Mouse (Mus musculus) Patski (cell line): ENCODE measurements around the gene Sipa1l3. TPM values are rescaled to one million over a fixed set of nuclear protein-coding genes. Genes with fewer than 3 reads are reported as not detected.
A peak's percentile ranks its signal among the peaks of the same experiment; 100 is the strongest.

Source experiments
- ATAC-seq: fragments of 100-300 bp; one replicate; pipeline ENCODE4 v1.8.0; 2021
- CTCF ChIA-PET: fragments of 350-600 bp; sonication (Branson Sonifier 250); formaldehyde crosslinking; loops from one replicate; lab custom pipeline; 2022; ENCODE audit warnings: inconsistent platforms; lab: Charles Lee
- POLR2A ChIA-PET: fragments of 350-600 bp; sonication (Branson Sonifier 250); formaldehyde crosslinking; loops from one replicate; lab custom pipeline; 2022; ENCODE audit warnings: antibody characterized with exemption, inconsistent platforms; lab: Charles Lee
- DNase-seq: peaks from one replicate; pipeline ENCODE4 v3.0.0-alpha.2; 2011; ENCODE audit warnings: low read depth, low spot score
- H3K27me3 ChIP-seq: fragments of 371-371 bp; one replicate; pipeline ENCODE4 v1.5.1; 2021
- CTCF ChIP-seq: fragments of 100-300 bp; IDR thresholded peaks from one replicate; pipeline ENCODE4 v1.5.1; 2021
- in situ Hi-C: fragments of 300-500 bp; cut with MboI; formaldehyde crosslinking; loops from 3 replicates; pipeline ENCODE4 v1.11.1; 2018; ENCODE audit warnings: low pct_unique_long_range_greater_than_20kb, mixed read lengths
- polyA plus RNA-seq: library from polyadenylated mRNA; unstranded; gene quantifications from one replicate; pipeline ENCODE4 v1.2.3, GENCODE M21; 2021

The Sipa1l3 gene
- polyA plus RNA-seq, 1 experiment from 2014 or later = 27.2 TPM

DNA sequence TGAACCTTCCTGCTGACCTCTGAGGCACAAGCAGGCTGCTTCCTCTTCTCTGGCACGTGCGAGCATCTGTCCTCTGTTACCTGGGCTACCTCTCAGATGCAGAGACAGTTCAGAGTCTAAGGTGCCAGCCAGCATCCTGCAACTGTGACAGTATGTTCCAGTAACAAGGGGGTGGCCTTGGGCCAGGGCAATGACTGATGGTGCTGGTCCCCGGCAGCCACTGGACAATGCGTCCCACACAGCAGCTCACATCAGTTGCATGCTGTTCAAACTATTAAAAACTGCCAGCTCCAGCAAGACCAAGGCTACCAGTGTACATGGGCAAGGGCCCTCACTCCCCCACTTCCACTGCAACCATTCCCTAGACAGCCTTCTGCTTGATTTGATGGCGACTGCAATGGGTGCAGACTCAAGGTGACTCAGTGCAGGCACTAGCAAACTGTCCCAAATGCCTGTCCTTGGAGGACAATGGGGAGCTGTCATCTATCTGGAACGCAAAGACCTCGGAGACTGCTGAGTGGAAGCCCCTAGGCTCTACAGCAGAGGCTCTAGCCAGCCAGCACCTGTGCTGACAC lies 136.9 kb downstream of the Sipa1l3 start:
- ATAC-seq = no peak
- CTCF ChIA-PET = interaction anchor here (2.4 to 6.8 kb wide), 2 partner anchors 43 to 140 kb away, joined by 9 to 89 read pairs; partner anchors contain the start of gene Sipa1l3
- no peak for TF ChIP-seq CTCF
- no peak for DNase-seq
- POLR2A ChIA-PET = no interaction called here
- no peaks in the 10 kb centered on the region for H3K27me3 ChIP-seq
- in situ Hi-C loops = loop anchor here (5.0 kb wide), 2 partner anchors 71 to 141 kb away; no protein-coding TSS in a partner anchor

DNA sequence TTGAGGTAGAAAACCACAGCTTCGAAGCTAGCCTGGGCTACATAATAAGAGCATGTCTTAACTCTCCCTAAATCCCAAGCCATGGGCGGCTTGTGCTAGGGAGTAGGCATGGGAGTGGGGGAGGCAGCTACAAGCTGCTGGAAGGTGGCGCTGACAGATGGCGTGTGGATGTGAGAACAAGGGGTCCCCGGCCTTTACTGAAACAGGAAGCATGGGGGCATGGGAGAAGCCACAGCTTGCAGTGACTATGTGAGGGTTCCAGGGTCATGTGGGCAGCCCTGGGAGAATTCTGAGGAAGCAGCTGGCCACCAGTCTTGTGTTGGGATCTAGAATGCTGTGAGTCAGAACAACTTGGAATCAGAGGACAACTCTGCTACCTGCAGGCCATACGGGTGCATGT lies 144.4 kb downstream of the Sipa1l3 start:
- H3K27me3 ChIP-seq = no peaks in the 10 kb centered on the region
- no peak for TF ChIP-seq CTCF
- DNase-seq (no peak), ATAC-seq (no peak)
- ChIA-PET CTCF (interaction anchor here (1.2 kb wide), 1 partner anchor 18 kb away, joined by 5 read pairs; no protein-coding TSS in a partner anchor), POLR2A (interaction anchor here (0.6 to 1.1 kb wide), 2 partner anchors 27 to 64 kb away, joined by 3 to 4 read pairs; no protein-coding TSS in a partner anchor)
- in situ Hi-C loops = no loop called here

DNA sequence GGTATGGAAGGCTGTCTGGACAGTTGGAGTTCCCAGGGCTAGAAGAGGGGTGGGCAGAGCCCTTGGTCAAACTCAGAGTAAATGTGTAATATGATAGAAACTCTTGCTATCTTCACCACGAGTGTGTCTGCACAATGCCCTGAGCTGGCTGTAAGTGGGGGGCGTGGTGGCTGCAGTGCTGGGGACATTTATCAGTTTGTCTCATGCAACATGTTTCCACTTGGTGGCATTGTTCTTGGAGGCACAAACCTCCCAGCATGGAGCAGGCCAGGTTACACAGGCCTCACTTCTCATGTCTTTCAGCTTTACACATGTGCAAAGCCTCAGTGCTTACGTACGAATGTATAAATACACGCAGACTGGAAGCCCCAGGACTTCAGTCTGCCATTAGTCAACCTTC lies 146.3 kb downstream of the Sipa1l3 start:
- no peak for TF ChIP-seq CTCF
- POLR2A ChIA-PET = no interaction called here
- DNase-seq = no peak

DNA sequence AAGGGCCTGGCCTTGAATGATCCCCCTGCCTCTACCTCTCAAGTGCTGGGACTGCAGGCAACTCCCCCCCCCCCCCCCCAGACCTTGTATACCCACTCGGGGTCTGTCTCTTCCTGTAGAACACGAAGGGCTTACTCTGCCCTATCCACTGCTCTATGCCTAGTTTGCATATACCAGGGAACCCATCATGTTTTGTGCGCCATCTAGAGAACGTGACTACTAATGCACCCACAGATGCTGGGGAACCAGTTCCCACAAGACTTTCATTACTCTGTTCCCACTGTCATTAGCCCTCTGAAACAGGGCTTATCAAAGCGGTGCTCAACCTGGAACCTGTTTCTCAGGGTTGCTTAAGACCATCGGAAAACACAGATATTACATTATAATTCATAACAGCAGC lies 148.4 kb downstream of the Sipa1l3 start:
- in situ Hi-C loops = no loop called here
- POLR2A ChIA-PET = no interaction called here
- DNase-seq (no peak), ATAC-seq (no peak)
- no peak for TF ChIP-seq CTCF
- no peaks in the 10 kb centered on the region for H3K27me3 ChIP-seq
- CTCF ChIA-PET = no interaction called here

More for the DNA sequence above, 146.3 kb downstream of the Sipa1l3 start:
- ATAC-seq = no peak
- H3K27me3 ChIP-seq = no peaks in the 10 kb centered on the region
- in situ Hi-C loops = no loop called here
- CTCF ChIA-PET = no interaction called here

DNA sequence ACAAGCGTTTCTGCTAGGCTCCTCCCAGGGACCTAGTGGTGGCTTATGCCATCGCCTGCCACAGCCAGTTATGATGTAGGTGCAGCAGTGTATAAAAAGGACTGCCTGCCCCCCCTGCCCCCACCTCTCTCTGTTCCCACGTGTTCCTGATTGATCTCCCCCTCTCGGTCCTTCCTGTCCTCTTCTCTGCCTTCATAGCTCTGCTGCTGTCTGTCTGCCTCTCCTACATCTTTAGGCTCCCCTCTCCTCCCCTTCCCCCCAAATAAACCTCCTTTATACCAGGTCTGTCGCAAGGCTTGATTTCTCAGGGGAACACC lies 150.5 kb downstream of the Sipa1l3 start:
- ATAC-seq = no peak
- ChIA-PET POLR2A (no interaction called here), CTCF (no interaction called here)
- in situ Hi-C loops = no loop called here
- no peaks in the 10 kb centered on the region for H3K27me3 ChIP-seq
- TF ChIP-seq CTCF = no peak
- no peak for DNase-seq

DNA sequence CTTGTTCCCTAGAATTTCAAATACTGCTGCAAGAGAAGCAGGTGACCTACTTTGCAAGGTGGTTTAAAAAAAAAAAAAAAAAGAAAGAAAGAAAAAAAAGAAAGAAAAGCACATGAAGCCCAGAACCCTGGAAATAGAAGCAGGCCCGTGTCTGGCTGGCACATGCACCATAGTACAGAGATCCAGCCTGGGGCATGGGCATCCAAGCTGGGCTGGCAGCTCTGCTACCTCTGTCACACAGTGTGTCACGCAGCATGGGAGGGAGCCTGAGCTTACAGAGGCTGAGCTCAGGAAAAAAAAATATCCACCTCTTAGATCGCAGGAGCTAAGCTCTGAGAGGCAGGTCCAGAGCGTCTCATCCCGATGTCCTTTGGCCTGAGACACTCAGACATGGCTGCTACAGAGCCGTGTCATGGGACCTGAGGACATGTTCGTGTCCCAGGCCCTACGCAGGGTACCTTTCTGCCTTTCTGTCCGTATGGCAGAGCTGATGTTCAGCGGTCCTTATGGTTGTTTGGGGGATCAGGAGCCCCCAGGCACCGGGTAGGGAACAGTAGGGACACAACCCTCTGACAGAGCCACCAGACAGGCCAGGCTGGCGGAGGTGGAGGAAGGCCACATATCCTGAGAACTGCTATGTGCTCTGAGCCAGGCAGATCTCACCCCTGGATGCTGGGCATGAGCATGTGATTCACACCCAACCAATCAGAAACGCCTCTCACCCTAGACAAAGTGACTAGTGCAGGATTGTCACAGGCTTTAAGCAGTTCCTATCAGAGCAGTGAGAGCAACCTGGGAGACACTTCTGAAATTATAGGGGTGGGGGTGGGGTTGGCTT lies 151.1 kb downstream of the Sipa1l3 start:
- H3K27me3 ChIP-seq = no peaks in the 10 kb centered on the region
- DNase-seq = no peak
- in situ Hi-C loops = no loop called here
- POLR2A ChIA-PET = no interaction called here
- no peak for TF ChIP-seq CTCF
- CTCF ChIA-PET = no interaction called here
- ATAC-seq = no peak

DNA sequence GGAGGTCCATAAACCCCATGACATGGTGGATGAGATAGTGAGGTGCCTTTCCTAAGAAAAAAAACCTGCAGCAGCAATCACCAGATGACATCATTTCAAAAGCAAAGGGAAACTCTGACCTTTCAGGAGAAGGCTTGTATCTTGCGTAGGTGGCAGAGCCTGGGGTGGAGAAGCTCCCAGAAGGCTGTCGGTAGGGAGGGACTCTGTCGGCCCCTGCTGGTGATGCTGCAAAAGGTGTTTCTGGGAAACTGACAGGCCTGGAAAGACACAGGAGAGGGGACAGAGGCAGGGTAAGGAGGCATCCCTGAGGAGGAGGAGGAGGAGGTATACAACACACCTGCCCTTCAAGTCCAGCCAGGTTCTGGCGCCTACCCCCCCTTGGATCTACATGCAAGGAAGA lies 154.4 kb downstream of the Sipa1l3 start:
- ChIA-PET CTCF (interaction anchor here (1.3 kb wide), 1 partner anchor 18 kb away, joined by 3 read pairs; no protein-coding TSS in a partner anchor), POLR2A (no interaction called here)
- ATAC-seq = no peak
- no peak for DNase-seq
- in situ Hi-C loops = no loop called here
- no peak for TF ChIP-seq CTCF
- H3K27me3 ChIP-seq = no peaks in the 10 kb centered on the region

DNA sequence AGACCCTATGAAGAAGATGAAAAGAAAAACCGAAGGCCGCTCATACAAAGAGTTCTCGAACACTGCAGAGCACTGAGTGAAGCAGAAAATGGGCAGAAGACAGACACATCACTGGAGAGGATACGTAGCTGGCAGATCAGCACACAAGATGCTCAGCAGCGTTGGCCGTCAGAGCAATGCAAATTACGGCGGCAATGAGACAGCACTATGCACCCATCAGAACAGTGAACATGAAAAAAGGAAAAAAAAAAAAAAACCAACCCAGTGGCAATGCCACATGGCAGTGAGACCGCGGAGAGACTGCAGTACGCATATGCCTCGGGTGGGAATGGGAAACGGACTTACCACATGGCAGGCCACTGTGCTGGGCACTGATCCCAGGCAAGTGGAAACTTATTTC lies 156.9 kb downstream of the Sipa1l3 start:
- no peaks in the 10 kb centered on the region for H3K27me3 ChIP-seq
- no peak for TF ChIP-seq CTCF
- ATAC-seq (no peak), DNase-seq (no peak)
- in situ Hi-C loops = no loop called here
- CTCF ChIA-PET = no interaction called here
- POLR2A ChIA-PET = interaction anchor here (0.7 kb wide), 1 partner anchor 21 kb away, joined by 7 read pairs; no protein-coding TSS in a partner anchor

DNA sequence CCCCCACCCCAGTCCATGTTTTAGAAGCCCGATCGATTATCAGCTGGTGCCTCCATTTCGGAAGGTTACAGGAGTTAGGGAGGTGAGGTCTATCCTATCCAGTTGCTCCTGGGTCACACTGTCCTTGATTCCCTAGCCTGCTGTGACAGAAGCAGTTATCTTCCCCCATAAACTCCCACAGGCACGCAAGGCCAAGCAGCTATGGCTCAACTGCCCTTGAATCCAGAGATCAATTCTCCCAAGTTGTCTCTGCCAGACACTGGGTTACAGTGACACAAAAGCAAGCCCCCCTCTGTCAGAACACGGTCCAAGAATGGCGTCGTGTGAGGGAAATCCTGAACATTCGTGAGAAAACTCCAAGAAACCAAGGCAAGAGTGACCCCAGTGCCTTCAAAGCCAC lies 163.0 kb downstream of the Sipa1l3 start:
- in situ Hi-C loops = no loop called here
- ATAC-seq = no peak

DNA sequence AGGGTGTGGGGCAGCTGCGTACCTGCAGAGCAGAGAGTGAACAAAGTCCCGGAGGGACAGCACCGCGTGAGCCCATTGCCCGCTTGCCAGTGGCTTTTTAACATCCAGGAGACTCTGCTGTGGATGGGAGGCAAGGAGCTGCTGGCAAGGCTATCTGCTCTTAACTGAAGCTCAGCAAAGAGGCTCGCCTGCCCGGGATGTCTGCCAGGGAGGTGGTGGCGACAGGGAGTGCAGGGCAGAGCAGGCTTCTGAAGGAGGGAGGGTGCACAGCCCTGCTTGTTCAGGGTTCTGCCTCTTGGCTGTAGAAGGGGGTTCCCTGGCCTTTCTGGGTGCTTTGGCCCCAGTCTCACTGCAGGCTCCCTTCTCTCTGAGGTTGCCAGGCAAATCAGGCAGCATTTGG lies 164.3 kb downstream of the Sipa1l3 start:
- ChIA-PET CTCF (interaction anchor here (0.9 to 1.0 kb wide), 2 partner anchors 24 to 168 kb away, joined by 3 read pairs; no protein-coding TSS in a partner anchor), POLR2A (interaction anchor here (0.6 to 1.1 kb wide), 2 partner anchors 12 to 52 kb away, joined by 3 to 4 read pairs; no protein-coding TSS in a partner anchor)
- no peak for TF ChIP-seq CTCF
- H3K27me3 ChIP-seq = no peaks in the 10 kb centered on the region
- ATAC-seq (no peak), DNase-seq (no peak)
- in situ Hi-C loops = no loop called here

More for the DNA sequence above, 163.0 kb downstream of the Sipa1l3 start:
- POLR2A ChIA-PET = no interaction called here
- no peaks in the 10 kb centered on the region for H3K27me3 ChIP-seq
- no peak for DNase-seq
- CTCF ChIA-PET = no interaction called here
- no peak for TF ChIP-seq CTCF

DNA sequence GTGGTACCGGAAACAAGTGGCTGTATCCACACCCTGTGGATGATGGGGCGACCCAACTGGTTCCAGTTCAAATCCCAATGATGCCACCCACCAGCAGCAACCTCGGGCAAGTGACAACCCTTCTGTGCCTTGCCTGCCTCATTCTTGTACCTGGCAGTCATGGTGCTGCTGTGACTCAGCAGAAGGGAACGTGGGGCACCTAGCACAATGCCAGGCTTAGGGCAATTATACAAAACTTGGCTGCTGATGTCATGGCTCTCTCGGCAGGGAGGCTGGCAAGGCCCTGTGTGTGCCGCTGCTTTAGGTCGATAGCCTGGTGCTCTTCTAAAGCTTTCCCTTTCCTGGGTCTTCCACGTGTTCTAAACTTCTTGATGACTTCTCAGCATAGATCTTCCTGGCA lies 166.2 kb downstream of the Sipa1l3 start:
- no peak for DNase-seq
- ChIA-PET CTCF (no interaction called here), POLR2A (no interaction called here)
- in situ Hi-C loops = no loop called here
- no peaks in the 10 kb centered on the region for H3K27me3 ChIP-seq
- peak; percentile 25 for ATAC-seq
- TF ChIP-seq CTCF = no peak
